Mouse (Mus musculus) heart, postnatal 25 days (tissue): ENCODE results near the gene Gm5795. TPM values are rescaled to one million over a fixed set of nuclear protein-coding genes. Genes with fewer than 3 reads are reported as not detected.
"Not testable (repeated sequence)": the region's sequence is repeated elsewhere in the genome, so short reads cannot be mapped to it uniquely, and the experiment has no call there.

Experiments used
- DNase-seq: peaks from one replicate; pipeline ENCODE4 v3.0.0; 2022; ENCODE audit warnings: low spot score
- intact Hi-C: fragments of 180-260 bp; cut with DNase I; formaldehyde crosslinking; loops from one replicate; pipeline ENCODE4 v1.15.1; 2025
- total RNA-seq, 2 experiments: library from RNA; stranded (reverse); gene quantifications; 2 replicates each; pipeline ENCODE4 v1.2.3; 2021

Gene Gm5795
- not detected for total RNA-seq

DNA sequence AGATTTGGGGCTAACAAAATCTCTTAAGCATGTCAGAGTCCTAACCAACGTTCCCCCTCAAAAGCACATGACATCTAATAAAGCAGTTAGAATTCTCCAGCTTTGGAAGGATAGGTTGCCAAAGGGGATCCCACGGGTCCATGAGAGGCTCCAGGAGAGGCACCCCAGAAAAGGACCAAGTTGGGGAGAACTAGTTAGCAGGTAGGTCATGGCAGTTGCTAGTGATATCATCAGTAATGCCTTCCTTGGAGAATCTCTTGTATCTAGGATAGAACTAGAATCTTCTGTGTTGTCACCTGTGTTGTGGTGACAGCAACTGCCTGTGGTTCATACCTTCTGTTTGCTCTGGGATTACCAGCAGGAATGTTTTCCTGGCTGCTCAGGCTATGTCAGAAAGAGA, at the start of gene Gm5795:
Gm5795 (plus strand) TSS at position 301 of the 400 bp plus-strand sequence.
- intact Hi-C loops: not testable (repeated sequence)

DNA sequence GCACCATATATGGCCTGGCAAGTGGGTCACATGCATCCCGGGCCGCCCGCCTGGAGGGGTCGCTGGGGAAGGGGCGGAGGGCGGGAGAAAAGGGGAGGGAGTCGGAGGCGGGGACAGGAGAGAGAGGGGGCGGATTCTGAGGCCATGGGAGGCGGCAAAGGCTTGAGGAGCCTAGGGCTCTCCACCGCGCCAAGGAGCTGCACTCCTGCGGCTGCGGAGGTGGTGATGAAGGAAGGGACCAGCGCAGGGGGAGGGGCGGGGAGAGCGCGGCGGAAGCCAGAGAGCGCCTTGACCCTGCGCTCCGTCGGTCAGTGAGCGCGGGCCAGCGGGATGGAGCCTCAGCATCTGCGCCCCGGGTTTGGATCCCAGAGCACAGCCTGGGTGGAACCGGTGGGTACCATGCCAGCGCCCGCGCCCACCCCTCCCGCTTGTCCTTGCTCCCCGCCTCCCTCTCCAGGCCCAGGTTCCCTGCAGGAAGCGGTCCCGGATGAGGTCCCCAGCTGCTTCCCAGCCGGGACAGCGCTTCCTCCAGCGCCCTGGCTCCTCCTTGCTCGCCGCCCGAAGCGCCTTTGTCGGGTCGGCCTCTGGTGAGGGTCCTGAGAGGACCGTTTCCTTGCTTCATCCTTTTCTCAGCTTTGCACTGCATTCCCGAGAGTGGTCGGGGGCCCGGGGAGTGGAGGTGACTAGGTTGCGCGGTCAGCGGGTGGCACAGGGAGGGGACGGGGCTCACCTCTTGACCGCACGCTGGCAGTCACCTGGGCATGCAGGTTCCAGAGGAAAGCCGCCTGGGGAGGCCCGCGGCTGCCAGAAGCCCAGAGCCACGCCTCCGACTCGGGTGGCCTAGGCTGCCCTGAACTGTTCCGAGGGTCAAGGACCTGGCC, 20.5 kb downstream of the Gm5795 start, which contains the start of gene D830030K20Rik:
D830030K20Rik (plus strand) TSS at position 217 of the 881 bp plus-strand sequence.
- DNase-seq, intact Hi-C loops: not testable (repeated sequence)

More for the DNA sequence above, at the start of gene Gm5795:
- not testable (repeated sequence) for DNase-seq

DNA sequence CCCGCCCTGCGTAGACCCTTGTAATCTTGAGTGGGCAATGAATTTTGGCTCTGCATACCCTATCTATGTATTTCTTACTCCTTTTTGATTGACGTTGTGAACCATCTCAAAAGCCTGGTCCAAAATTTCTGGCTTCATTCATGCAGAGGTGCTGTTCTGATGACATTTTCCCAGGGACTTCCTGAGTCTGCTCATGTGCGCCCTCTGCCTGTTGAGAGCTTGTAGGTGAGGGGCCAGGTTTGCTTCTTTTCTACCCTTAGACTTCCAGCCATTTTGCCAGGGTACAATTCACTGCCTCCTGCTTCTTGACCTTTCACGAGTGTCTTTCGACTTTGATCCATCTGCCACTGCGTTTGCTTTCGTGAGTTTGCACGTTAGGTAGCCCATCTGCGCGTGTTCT, 21.3 kb downstream of the Gm5795 start:
- DNase-seq, intact Hi-C loops: not testable (repeated sequence)

Other genes starting within 250 kb of the Gm5795 start
- not detected for gene Gm2888, start 158.3 kb upstream of the Gm5795 start, total RNA-seq
- gene Gm2897, start 139.0 kb upstream of the Gm5795 start, total RNA-seq: not detected
- under 1 TPM in 1 of 2 experiments, not detected in 1; 0.48 TPM for gene Gm10340, start 54.3 kb upstream of the Gm5795 start, total RNA-seq
- gene D830030K20Rik, start 20.2 kb downstream of the Gm5795 start, total RNA-seq: 1 to 10 TPM; 2.0 TPM
- not detected for gene Gm2956, start 144.4 kb downstream of the Gm5795 start, total RNA-seq
- not detected for gene Gm10413, start 206.8 kb downstream of the Gm5795 start, total RNA-seq
- gene Gm10409, start 224.4 kb downstream of the Gm5795 start, total RNA-seq: under 1 TPM; 0.18 to 0.34 TPM
- gene Gm3005, start 239.8 kb downstream of the Gm5795 start, total RNA-seq: not detected